Mouse (Mus musculus) Patski (cell line): Measurements from ENCODE around the gene Zfp526. TPM values are rescaled to one million over a fixed set of nuclear protein-coding genes. Genes with fewer than 3 reads are reported as not detected.

Experiments used
- ATAC-seq: fragments of 100-300 bp; one replicate; pipeline ENCODE4 v1.8.0; 2021
- CTCF ChIA-PET: fragments of 350-600 bp; sonication (Branson Sonifier 250); formaldehyde crosslinking; loops from one replicate; lab custom pipeline; 2022; ENCODE audit warnings: inconsistent platforms; lab: Charles Lee
- POLR2A ChIA-PET: fragments of 350-600 bp; sonication (Branson Sonifier 250); formaldehyde crosslinking; loops from one replicate; lab custom pipeline; 2022; ENCODE audit warnings: antibody characterized with exemption, inconsistent platforms; lab: Charles Lee
- DNase-seq: peaks from one replicate; pipeline ENCODE4 v3.0.0-alpha.2; 2011; ENCODE audit warnings: low read depth, low spot score
- H3K27me3 ChIP-seq: fragments of 371-371 bp; one replicate; pipeline ENCODE4 v1.5.1; 2021
- CTCF ChIP-seq: fragments of 100-300 bp; IDR thresholded peaks from one replicate; pipeline ENCODE4 v1.5.1; 2021
- in situ Hi-C: fragments of 300-500 bp; cut with MboI; formaldehyde crosslinking; loops from 3 replicates; pipeline ENCODE4 v1.11.1; 2018; ENCODE audit warnings: low pct_unique_long_range_greater_than_20kb, mixed read lengths
- polyA plus RNA-seq: library from polyadenylated mRNA; unstranded; gene quantifications from one replicate; pipeline ENCODE4 v1.2.3, GENCODE M21; 2021

Gene Zfp526
- polyA plus RNA-seq, 1 experiment from 2014 or later: 7.6 TPM

DNA sequence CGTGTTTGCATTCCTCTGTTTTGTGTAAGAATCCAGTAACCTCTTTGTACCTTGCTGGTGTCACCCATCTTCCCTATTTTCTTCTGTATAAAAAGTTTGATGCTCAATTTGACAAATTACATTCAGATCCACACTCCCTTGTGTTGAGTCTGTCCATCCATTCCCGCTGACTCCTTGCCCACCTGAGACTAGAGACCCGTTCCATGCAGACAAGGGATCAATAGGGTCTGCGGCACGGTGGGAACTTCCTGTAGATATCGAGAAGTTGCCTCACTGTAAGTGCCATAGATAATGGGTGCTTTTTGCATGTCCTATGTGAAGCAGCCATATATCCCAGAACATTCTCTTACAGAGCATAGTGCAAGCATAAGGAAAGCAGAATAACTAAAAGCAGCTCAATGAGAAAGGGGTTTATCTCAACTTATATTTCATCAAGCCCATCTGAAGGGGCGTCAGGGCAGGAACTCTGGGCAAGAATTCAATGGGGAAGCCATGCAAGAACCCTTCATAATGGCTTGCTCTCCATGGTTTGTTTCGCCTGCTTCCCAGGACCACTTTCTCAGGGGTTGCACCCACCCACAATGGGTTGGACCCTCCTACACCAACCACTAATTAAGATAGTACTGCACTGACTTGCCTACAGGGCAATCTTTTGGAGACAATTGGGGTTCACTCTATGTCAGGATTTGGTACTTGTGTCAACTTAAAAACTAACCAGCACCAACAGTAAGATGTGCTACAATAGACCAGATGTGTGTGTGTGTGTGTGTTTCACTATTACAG lies 45.1 kb downstream of the Zfp526 start:
- ChIA-PET CTCF (no interaction called here), POLR2A (no interaction called here)
- DNase-seq: no peak
- no peak for TF ChIP-seq CTCF
- H3K27me3 ChIP-seq: no peaks in the 10 kb centered on the region
- ATAC-seq: no peak
- in situ Hi-C loops: no loop called here

DNA sequence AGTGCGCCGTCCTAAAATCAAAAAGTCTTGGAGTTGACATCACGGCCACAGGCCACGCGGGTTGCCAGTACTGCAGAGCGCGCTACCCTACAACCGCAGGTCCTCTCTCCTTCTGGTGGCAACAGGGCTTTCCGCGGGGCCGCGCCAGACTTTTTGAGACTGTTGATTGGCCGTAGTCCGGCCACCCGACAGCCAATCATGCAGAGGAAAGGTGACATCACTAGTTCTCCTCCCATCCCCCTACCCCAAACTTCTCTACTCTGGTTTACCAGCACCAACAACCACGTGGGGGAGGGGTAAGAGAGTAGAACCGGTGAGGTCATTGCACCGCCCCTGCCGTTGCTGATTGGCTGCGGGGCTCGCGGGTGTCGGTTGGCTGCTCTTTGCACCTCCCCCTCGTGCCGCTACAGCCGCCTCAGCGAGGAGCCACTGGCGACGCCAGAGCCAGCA lies 46.1 kb downstream of the Zfp526 start, which contains the start of gene Cic:
TSS of gene Cic (plus strand) at position 404 of the 450 bp plus-strand sequence.
- in situ Hi-C loops: no loop called here
- DNase-seq: peak; percentile 98
- peak; percentile 51 for ATAC-seq
- ChIA-PET CTCF (interaction anchor here (0.9 to 1.3 kb wide), 4 partner anchors 11 to 49 kb away, joined by 3 to 5 read pairs (median 3); partner anchors contain the start of gene Megf8), POLR2A (no interaction called here)
- H3K27me3 ChIP-seq: no peaks in the 10 kb centered on the region
- no peak for TF ChIP-seq CTCF

DNA sequence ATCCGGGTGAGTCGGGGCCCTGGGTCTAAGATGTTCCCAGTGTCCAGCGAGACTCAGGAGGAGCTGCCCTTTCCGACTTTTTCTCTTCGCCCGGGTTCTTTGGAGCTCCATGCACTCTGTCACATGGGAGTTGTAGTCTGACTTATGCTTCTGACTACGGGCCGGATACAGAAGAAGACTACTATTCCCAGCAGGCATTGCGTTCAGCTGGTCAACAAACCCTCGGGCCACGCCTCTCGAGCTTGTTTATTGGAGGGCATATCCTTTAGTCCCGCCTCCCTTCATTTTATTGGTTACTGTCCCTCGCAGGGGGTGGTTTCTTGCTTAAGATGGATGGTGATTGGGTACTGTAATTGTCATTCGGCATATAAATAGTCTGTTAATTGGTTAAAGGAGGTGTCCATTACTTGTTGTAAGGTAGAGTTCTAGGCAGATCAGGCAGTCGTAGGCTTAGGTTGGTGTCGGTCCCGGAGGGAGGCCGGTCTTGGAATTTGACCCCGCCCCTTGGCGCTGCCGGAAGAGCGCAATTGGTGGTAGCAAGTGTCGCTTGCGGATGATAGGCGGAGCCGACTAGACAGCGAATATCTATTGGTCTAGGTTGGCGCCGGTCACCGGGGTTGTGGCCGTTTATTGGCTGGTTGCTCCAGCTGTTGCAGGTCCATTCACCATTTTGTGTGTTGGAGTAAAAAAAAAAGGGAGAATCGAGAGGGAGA lies 46.7 kb downstream of the Zfp526 start:
- in situ Hi-C loops: no loop called here
- POLR2A ChIA-PET: interaction anchor here (0.6 to 1.6 kb wide), 3 partner anchors 30 to 122 kb away, joined by 3 read pairs; partner anchors contain the start of gene Zfp526
- peak; percentile 92 for ATAC-seq
- DNase-seq: peak; percentile 100
- H3K27me3 ChIP-seq: no peaks in the 10 kb centered on the region
- CTCF ChIA-PET: interaction anchor here (0.9 to 2.7 kb wide), 5 partner anchors 10 to 48 kb away, joined by 3 to 7 read pairs (median 3); partner anchors contain the start of gene Megf8
- TF ChIP-seq CTCF: no peak

DNA sequence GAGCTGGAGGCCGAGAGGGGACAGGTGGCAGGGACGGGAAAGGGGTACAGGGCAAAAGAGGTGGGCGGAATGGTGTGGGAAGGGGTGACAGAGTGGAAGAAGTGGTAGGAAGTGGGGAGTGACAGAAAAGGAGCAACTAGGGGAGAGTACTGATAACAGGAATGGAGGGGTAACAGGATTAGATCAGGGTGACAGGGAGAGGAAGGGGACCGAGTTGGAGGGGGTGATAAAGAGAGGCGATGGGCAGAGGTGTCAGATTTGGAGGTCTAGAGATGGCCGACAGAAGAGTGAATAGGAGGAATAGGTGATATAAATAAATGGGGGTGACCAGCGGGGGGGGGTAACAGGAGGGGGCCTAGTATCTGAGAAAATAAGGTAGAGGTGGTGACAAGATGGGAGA lies 47.4 kb downstream of the Zfp526 start:
- in situ Hi-C loops: no loop called here
- ATAC-seq (no peak), DNase-seq (no peak)
- ChIA-PET CTCF (interaction anchor here (1.1 to 2.7 kb wide), 3 partner anchors 23 to 28 kb away, joined by 3 to 7 read pairs (median 3); no protein-coding TSS in a partner anchor), POLR2A (interaction anchor here (0.6 to 1.6 kb wide), 5 partner anchors 17 to 122 kb away, joined by 3 read pairs; partner anchors contain the start of gene Zfp526)
- H3K27me3 ChIP-seq: no peaks in the 10 kb centered on the region
- no peak for TF ChIP-seq CTCF

DNA sequence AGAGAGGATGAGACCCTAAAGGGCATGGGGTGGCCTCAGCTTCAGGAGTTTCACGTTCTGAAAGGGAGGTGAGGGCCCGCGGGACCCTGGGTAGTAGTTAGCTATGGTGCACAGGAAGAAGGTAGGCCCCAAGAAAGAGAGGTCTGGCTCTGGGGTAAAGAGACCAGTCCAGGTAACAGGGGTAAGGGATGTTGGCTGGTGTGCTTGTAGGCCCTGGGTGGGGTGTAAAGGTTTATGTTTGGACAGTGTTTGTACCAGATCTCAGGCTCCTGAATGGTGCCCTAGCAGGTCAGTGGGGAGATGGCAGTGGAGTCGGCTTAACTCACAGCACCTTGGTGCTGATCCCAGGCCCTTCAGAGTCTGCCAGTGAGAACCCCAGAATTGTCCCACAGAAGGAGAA lies 47.8 kb downstream of the Zfp526 start:
- DNase-seq: no peak
- no peaks in the 10 kb centered on the region for H3K27me3 ChIP-seq
- ChIA-PET CTCF (interaction anchor here (0.8 to 2.7 kb wide), 5 partner anchors 9 to 35 kb away, joined by 3 to 7 read pairs (median 4); no protein-coding TSS in a partner anchor), POLR2A (interaction anchor here (0.8 to 1.7 kb wide), 7 partner anchors 11 to 48 kb away, joined by 3 to 5 read pairs (median 3); partner anchors contain the start of gene Zfp526)
- no peak for ATAC-seq
- in situ Hi-C loops: no loop called here
- no peak for TF ChIP-seq CTCF

DNA sequence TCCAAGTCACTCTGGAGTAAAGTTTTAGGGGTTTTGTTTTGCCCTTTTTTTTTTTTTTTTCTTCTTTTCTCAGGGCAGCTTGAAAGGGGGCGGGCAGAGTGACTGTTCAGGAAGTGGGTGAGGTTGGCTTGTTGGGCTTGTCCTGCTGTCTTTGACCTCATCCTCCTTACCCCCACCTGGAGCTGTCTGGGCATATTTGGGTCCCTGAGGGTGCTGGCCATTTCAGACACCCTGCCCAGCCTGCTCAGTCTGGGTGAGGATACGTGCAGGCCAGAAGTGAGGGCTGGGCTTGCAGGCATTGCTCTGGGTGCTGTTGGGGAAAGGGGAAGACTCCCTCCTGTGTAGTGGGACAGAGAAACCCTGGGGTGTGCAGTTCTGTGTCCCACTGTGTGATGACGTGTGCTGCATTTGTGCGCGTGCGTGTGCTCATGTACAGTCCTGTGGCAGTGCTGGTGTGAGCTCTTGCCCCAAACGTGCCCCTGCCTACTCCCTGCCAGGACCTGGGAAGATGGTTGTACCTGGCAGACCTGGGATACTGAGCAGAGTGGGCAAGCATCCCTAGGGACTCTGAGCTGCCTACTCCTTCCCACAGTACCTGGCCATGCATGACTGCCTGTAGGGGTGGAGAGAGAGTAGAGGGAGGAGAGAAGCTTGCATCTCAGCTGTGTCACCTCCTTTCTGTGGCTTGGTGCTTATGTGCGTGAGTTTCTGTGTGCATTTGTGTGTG lies 48.5 kb downstream of the Zfp526 start:
- CTCF ChIA-PET: interaction anchor here (0.8 to 2.7 kb wide), 6 partner anchors 8 to 36 kb away, joined by 3 to 7 read pairs (median 4); no protein-coding TSS in a partner anchor
- no peak for DNase-seq
- POLR2A ChIA-PET: interaction anchor here (0.7 to 1.7 kb wide), 7 partner anchors 10 to 48 kb away, joined by 3 to 5 read pairs (median 3); no protein-coding TSS in a partner anchor
- in situ Hi-C loops: no loop called here
- TF ChIP-seq CTCF: no peak
- no peaks in the 10 kb centered on the region for H3K27me3 ChIP-seq
- ATAC-seq: no peak

DNA sequence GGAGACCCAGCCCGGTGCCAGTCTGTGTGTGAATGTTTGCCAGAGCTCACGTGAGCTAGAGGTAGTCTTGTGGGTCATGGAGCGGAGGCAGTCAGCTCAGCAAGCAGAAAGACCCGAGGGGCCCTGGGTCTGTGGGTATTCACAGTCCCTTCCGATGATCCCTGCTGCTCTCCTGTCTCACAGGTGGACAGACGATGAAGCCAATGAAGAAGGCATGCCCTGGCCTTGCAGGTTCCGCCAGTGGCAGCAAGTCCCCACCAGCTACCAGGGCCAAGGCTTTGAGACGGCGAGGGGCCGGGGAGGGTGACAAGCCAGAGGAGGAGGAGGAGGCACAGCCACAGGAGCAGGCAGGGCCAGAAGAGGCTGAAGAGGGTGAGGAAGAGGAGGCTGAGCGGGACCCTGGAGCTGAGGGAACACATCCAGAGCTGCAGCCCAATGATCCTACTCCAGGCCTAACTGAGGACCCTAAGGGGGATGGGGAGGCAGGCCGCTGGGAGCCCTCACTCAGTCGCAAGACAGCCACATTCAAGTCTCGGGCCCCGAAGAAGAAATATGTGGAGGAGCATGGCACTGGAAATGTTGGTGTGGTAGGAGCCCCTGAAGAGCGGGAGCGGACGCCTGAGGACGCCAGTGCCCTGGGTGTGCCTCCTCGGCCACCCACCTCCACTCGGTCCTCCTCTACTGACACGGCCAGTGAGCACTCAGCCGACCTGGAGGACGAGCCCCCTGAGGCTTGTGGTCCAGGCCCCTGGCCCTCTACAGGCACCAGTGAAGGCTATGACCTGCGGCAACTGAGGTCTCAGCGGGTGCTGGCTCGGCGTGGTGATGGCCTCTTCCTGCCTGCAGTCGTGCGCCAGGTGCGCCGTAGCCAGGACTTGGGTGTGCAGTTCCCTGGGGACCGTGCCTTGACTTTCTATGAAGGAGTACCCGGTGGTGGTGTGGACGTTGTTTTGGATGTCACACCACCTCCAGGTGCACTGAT lies 49.7 kb downstream of the Zfp526 start:
- DNase-seq (no peak), ATAC-seq (no peak)
- ChIA-PET CTCF (interaction anchor here (0.8 kb wide), 1 partner anchor 45 kb away, joined by 3 read pairs; the partner anchor contains the start of gene Megf8), POLR2A (interaction anchor here (1.2 to 1.7 kb wide), 2 partner anchors 22 to 23 kb away, joined by 3 to 5 read pairs; no protein-coding TSS in a partner anchor)
- in situ Hi-C loops: no loop called here
- TF ChIP-seq CTCF: no peak
- H3K27me3 ChIP-seq: no peaks in the 10 kb centered on the region

DNA sequence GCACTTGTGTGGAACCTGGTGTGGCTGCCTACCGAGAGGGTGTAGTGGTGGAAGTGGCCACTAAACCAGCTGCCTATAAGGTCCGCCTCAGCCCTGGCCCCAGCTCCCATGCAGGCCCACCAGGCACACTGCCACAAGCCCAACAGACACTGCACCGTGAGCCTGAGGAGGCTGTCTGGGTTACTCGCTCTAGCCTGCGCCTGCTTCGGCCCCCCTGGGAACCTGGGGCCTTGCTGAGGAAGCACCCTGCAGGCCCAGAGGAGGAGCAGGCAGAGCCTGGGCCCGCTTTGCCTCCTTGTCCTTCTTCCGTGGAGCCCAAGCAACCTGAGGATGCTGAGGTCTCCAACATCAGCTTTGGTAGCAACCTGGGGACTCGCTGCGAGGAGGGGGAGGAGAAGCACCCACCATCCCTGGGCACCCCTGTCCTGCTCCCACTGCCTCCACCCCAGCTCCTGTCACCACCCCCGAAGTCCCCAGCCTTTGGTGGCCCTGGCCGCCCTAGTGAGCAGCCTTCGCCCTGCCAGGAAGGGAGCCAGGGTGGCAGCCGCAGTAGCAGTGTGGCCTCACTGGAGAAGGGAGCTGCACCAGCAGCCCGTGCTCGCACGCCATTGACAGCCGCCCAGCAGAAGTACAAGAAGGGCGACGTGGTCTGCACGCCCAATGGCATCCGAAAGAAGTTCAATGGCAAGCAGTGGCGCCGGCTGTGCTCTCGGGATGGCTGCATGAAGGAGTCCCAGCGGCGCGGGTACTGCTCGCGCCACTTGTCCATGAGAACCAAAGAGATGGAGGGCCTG lies 50.6 kb downstream of the Zfp526 start:
- no peaks in the 10 kb centered on the region for H3K27me3 ChIP-seq
- ChIA-PET POLR2A (interaction anchor here (1.2 kb wide), 1 partner anchor 23 kb away, joined by 3 read pairs; no protein-coding TSS in a partner anchor), CTCF (interaction anchor here (0.8 kb wide), 1 partner anchor 45 kb away, joined by 3 read pairs; the partner anchor contains the start of gene Megf8)
- DNase-seq: no peak
- in situ Hi-C loops: no loop called here
- no peak for TF ChIP-seq CTCF
- ATAC-seq: no peak
